Mouse (Mus musculus) frontal cortex, postnatal 25 days (tissue): ENCODE measurements at regions not wholly inside any gene's neighbourhood (a gene's known extent, or its start where the extent isn't known, plus 50 kb on each side); places are given as distances from the start of the nearest gene placed in this dataset.

Experiments used
- DNase-seq, 2 experiments: peaks; one replicate each; pipeline ENCODE4 v3.0.0; 2022; ENCODE audit warnings: low spot score in 2 of 2

GRCm38 (mm10) chr2:50549871-50550270 is 253.3 kb upstream of the Mmadhc start:
- DNase-seq, result no peak

- no peak for DNase-seq
Measured at GRCm38 (mm10) chr2:50539741-50540441, 243.3 kb upstream of the Mmadhc start.

GRCm38 (mm10) chr2:50538068-50538467 is 241.5 kb upstream of the Mmadhc start:
- no peak for DNase-seq

- DNase-seq, result no peak
Measured at GRCm38 (mm10) chr2:50535085-50535878, 238.7 kb upstream of the Mmadhc start.

GRCm38 (mm10) chr2:50533702-50534101 is 237.1 kb upstream of the Mmadhc start:
- DNase-seq, result no peak

- no peak for DNase-seq
Measured at GRCm38 (mm10) chr2:50527425-50527824, 230.8 kb upstream of the Mmadhc start.

- DNase-seq, result no peak
Measured at GRCm38 (mm10) chr2:50524838-50525615, 228.4 kb upstream of the Mmadhc start.

GRCm38 (mm10) chr2:50520169-50520568 is 223.6 kb upstream of the Mmadhc start:
- no peak for DNase-seq

GRCm38 (mm10) chr2:50519129-50519504 is 222.5 kb upstream of the Mmadhc start:
- DNase-seq, result no peak

- no peak for DNase-seq
Measured at GRCm38 (mm10) chr2:50518371-50519128, 221.9 kb upstream of the Mmadhc start.

- no peak for DNase-seq
Measured at GRCm38 (mm10) chr2:50513276-50513675, 216.7 kb upstream of the Mmadhc start.

- no peak for DNase-seq
Measured at GRCm38 (mm10) chr2:50498713-50499112, 202.1 kb upstream of the Mmadhc start.

- no peak for DNase-seq
Measured at GRCm38 (mm10) chr2:50496057-50496433, 199.4 kb upstream of the Mmadhc start.

- DNase-seq, result no peak
Measured at GRCm38 (mm10) chr2:50495141-50496056, 198.8 kb upstream of the Mmadhc start.

GRCm38 (mm10) chr2:50493597-50494335 is 197.2 kb upstream of the Mmadhc start:
- no peak for DNase-seq

- DNase-seq, result no peak
Measured at GRCm38 (mm10) chr2:50463799-50464198, 167.2 kb upstream of the Mmadhc start.

GRCm38 (mm10) chr2:50462378-50462777 is 165.8 kb upstream of the Mmadhc start:
- no peak for DNase-seq

GRCm38 (mm10) chr2:50456654-50457053 is 160.1 kb upstream of the Mmadhc start:
- DNase-seq, result no peak

- DNase-seq, result no peak
Measured at GRCm38 (mm10) chr2:50448117-50448516, 151.5 kb upstream of the Mmadhc start.

GRCm38 (mm10) chr2:50445963-50446485 is 149.4 kb upstream of the Mmadhc start:
- DNase-seq, result no peak
